Mouse (Mus musculus): ENCODE measurements at regions not wholly inside any gene's neighbourhood (a gene's known extent, or its start where the extent isn't known, plus 50 kb on each side); places are given as distances from the start of the nearest gene placed in this dataset.

DNA sequence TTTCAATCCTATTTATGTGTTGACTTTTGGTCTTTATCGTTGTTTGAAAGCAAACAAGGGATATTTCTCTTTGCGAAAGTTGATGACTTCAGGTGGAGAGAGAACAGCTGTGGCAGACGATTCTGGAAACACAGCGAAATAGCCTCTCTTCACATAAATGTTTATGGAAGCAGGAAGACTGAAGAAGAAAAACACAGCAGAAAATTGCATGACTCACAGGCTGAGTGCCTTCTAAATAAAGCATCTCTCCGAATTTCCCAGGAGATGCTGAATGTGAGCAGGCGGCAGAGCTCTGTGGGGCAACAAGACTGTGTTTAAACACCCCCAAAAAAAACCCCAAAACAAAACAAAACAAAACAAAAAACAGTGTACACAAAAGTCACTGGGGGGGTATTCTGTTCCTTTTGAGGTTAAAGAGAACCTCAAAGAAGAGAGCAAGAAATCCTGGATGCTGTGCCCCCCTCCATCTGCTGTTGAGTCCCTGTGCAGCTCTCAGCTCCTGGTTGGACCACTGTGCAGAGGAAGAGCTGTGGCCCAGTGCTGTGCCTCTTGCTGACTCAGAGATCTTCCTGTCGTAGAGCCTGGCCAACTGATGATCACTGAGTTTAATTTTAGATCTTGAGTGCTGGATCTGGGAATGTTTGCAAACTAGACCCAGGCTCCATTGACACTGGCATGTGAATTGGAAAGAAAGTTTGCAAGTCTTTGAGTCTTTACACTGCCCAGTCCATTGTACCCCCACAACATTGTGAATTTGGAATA is 126.6 kb upstream of the Runx1 start:
- H3K4me2 ChIP-seq (replicated peaks; ENCODE audit: low read depth, low read length), result no peak overlapping the region

DNA sequence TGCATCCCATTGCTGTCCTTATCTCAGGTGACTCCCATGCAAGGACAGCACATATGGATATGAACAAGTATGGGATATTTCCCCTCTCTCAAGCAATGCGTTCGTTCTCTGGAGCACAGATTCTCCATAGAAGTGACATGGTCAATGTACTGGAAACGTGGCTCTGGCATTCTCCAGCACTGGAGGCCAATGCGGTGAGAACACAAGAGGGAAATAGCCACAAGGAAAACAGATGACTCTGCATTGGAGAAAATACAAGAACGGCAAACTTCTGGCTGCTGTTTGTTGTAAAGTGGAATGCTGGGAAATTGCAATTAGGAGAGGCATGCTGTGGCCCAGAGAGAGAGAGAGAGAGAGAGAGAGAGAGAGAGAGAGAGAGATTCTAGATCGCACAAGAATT is 125.6 kb upstream of the Runx1 start:
- Histone ChIP-seq H3K27ac (ENCODE audit: low read length) (no peak overlapping the region), H3K4me3 (ENCODE audit: low read depth, low read length) (no peak overlapping the region), H3K9ac (replicated peaks; ENCODE audit: low read depth) (no peak overlapping the region), H3K36me3 (ENCODE audit: insufficient read depth, low read length) (no peaks in the 10 kb centered on the region), H3K4me1 (ENCODE audit: insufficient read depth, low read depth, low read length) (0 out of 2 replicates have a peak, but pooled peaks cover 2% of the 10 kb centered on the region), H3K9me3 (ENCODE audit: low read length) (no peaks in the 10 kb centered on the region), H3K4me2 (replicated peaks; ENCODE audit: low read depth, low read length) (no peak overlapping the region), H3K27me3 (replicated peaks; ENCODE audit: insufficient read depth, low read length) (no peaks in the 10 kb centered on the region)
- no peak for DNase-seq (ENCODE audit: low spot score)
- no peak for TF ChIP-seq EP300 (IDR thresholded peaks at IDR 0.05)
- TF ChIP-seq CTCF (IDR thresholded peaks at IDR 0.05), result no peak
- WGBS, result 80% methylated on average over 6 of the region's 6 CpGs
- ATAC-seq, result no peak

More for the DNA sequence above, 126.6 kb upstream of the Runx1 start:
- Histone ChIP-seq H3K9me3 (ENCODE audit: low read length) (no peaks in the 10 kb centered on the region), H3K27me3 (replicated peaks; ENCODE audit: insufficient read depth, low read length) (no peaks in the 10 kb centered on the region), H3K9ac (replicated peaks; ENCODE audit: low read depth) (no peak overlapping the region), H3K4me3 (ENCODE audit: low read depth, low read length) (no peak overlapping the region), H3K4me1 (ENCODE audit: insufficient read depth, low read depth, low read length) (0 out of 2 replicates have a peak, but pooled peaks cover 2% of the 10 kb centered on the region), H3K36me3 (ENCODE audit: insufficient read depth, low read length) (no peaks in the 10 kb centered on the region), H3K27ac (ENCODE audit: low read length) (no peak overlapping the region)
- DNase-seq (ENCODE audit: low spot score) (peak; percentile 35), ATAC-seq (peak; percentile 36; the same call in 1 of the 2 replicates)
- no peak for TF ChIP-seq EP300 (IDR thresholded peaks at IDR 0.05)
- TF ChIP-seq CTCF (IDR thresholded peaks at IDR 0.05), result no peak
- 32% methylated on average over 7 of the region's 7 CpGs for WGBS

DNA sequence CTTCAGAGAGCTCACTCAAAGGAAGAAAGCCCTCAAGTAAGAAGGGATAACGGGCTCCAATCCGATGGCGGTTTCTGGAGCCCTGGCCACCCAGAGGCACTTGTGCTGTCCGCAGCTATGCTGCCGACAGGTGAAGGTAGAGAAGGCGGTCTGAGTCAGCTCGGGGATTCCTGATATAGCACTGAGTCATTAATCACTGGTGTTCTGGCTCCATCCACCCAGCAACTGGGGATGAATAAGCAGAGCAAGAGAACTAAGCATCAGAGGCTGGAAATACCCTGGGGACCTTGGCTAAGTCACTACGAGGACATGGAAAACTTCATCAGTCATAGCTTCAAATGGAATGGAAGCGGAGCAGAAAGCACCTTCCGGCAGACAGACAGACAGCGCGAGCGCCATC is 122.5 kb upstream of the Runx1 start:
- Histone ChIP-seq H3K27me3 (replicated peaks; ENCODE audit: insufficient read depth, low read length) (no peaks in the 10 kb centered on the region), H3K9me3 (ENCODE audit: low read length) (no peaks in the 10 kb centered on the region), H3K4me3 (ENCODE audit: low read depth, low read length) (no peak overlapping the region), H3K4me2 (replicated peaks; ENCODE audit: low read depth, low read length) (no peak overlapping the region), H3K27ac (ENCODE audit: low read length) (no peak overlapping the region), H3K9ac (replicated peaks; ENCODE audit: low read depth) (no peak overlapping the region), H3K36me3 (ENCODE audit: insufficient read depth, low read length) (no peaks in the 10 kb centered on the region), H3K4me1 (ENCODE audit: insufficient read depth, low read depth, low read length) (no peaks in the 10 kb centered on the region)
- TF ChIP-seq EP300 (IDR thresholded peaks at IDR 0.05) (no peak), CTCF (IDR thresholded peaks at IDR 0.05) (no peak)
- no peak for ATAC-seq
- WGBS, result 90% methylated on average over 13 of the region's 13 CpGs
- no peak for DNase-seq (ENCODE audit: low spot score)

DNA sequence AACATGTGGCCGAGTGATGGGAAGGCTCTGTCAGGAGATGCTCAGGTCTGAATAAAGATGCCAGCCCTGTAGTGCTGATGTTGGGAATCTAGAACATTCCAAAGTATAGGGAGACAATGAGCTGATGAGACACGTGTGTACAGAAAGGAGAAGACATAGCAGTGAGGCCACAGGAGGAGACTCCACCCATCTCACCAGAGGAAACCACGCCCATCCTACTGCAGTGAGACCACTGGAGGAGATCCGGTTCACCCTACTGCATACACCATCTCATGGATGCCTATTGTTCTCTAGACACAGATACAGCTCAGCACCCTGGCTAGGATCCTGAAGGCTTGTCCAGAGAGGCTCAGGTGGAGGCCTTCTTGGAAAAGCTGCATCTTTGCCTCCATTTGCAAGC is 120.6 kb upstream of the Runx1 start:
- ATAC-seq (peak; percentile 47), DNase-seq (ENCODE audit: low spot score) (peak; percentile 39)
- no peak overlapping the region for H3K27ac ChIP-seq (ENCODE audit: low read length)
- no peak overlapping the region for H3K9ac ChIP-seq (replicated peaks; ENCODE audit: low read depth)
- no peak overlapping the region for H3K4me2 ChIP-seq (replicated peaks; ENCODE audit: low read depth, low read length)
- H3K27me3 ChIP-seq (replicated peaks; ENCODE audit: insufficient read depth, low read length), result no peaks in the 10 kb centered on the region
- 75% methylated on average over 4 of the region's 4 CpGs for WGBS
- H3K4me3 ChIP-seq (ENCODE audit: low read depth, low read length), result no peak overlapping the region
- H3K9me3 ChIP-seq (ENCODE audit: low read length), result no peaks in the 10 kb centered on the region
- H3K36me3 ChIP-seq (ENCODE audit: insufficient read depth, low read length), result no peaks in the 10 kb centered on the region
- no peak for TF ChIP-seq EP300 (IDR thresholded peaks at IDR 0.05)
- no peak for TF ChIP-seq CTCF (IDR thresholded peaks at IDR 0.05)
- no peaks in the 10 kb centered on the region for H3K4me1 ChIP-seq (ENCODE audit: insufficient read depth, low read depth, low read length)

DNA sequence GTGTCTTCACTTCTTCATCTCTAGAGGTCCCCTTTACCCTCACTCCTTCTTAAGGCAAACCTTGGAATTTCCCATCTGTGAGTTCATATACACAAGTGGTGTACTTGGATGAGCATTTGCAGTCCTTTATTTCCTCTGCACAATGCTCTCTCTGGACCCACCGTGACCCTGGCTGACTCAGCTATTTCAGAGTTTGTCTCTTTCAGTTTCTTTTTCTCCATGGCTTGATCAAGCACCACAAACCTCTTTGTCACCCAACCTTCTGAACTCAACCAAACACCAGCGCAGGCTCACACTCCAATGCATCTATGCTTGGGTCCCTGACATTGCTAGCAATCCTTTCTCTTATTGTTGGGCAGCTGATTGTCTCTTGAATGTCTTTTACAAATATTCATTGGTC is 118.0 kb upstream of the Runx1 start:
- Histone ChIP-seq H3K27me3 (replicated peaks; ENCODE audit: insufficient read depth, low read length) (no peaks in the 10 kb centered on the region), H3K4me2 (replicated peaks; ENCODE audit: low read depth, low read length) (no peak overlapping the region), H3K36me3 (ENCODE audit: insufficient read depth, low read length) (no peaks in the 10 kb centered on the region; the same call in 1 of the 2 replicates), H3K27ac (ENCODE audit: low read length) (no peak overlapping the region), H3K4me1 (ENCODE audit: insufficient read depth, low read depth, low read length) (no peaks in the 10 kb centered on the region), H3K4me3 (ENCODE audit: low read depth, low read length) (no peak overlapping the region), H3K9ac (replicated peaks; ENCODE audit: low read depth) (no peak overlapping the region), H3K9me3 (ENCODE audit: low read length) (no peaks in the 10 kb centered on the region)
- TF ChIP-seq EP300 (IDR thresholded peaks at IDR 0.05) (no peak), CTCF (IDR thresholded peaks at IDR 0.05) (no peak)
- DNase-seq (ENCODE audit: low spot score) (no peak), ATAC-seq (no peak)
- 71% methylated on average over 2 of the region's 2 CpGs for WGBS

DNA sequence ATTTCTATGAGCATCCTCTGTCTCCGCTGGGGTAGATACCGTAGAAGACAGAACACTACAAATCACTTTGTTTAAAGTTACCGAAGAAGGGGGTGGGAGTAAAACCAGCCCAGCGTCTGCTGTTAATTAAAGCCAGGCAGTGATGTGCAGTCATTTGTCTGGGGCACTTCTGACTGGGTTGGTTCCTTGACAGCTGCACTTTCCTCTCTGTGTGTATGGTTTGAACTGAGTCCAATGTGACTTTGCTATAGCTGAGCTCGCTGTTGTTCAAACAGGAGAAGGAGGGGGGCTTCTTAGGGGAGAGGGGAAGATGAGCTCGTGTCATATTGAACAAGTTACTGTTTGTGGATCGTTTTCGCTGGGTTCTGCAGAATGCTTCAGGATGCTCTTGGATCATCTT is 113.7 kb upstream of the Runx1 start:
- no peaks in the 10 kb centered on the region for H3K27me3 ChIP-seq (replicated peaks; ENCODE audit: insufficient read depth, low read length)
- ATAC-seq (no peak), DNase-seq (ENCODE audit: low spot score) (peak; percentile 21)
- H3K9me3 ChIP-seq (ENCODE audit: low read length), result no peaks in the 10 kb centered on the region
- H3K4me1 ChIP-seq (ENCODE audit: insufficient read depth, low read depth, low read length), result no peaks in the 10 kb centered on the region
- H3K4me3 ChIP-seq (ENCODE audit: low read depth, low read length), result no peak overlapping the region
- no peak for TF ChIP-seq CTCF (IDR thresholded peaks at IDR 0.05)
- TF ChIP-seq EP300 (IDR thresholded peaks at IDR 0.05), result no peak
- 31% methylated on average over 8 of the region's 8 CpGs for WGBS
- H3K27ac ChIP-seq (ENCODE audit: low read length), result no peak overlapping the region
- no peak overlapping the region for H3K9ac ChIP-seq (replicated peaks; ENCODE audit: low read depth)
- H3K36me3 ChIP-seq (ENCODE audit: insufficient read depth, low read length), result no peaks in the 10 kb centered on the region; the same call in 1 of the 2 replicates
- no peak overlapping the region for H3K4me2 ChIP-seq (replicated peaks; ENCODE audit: low read depth, low read length)

Measured in lung, postnatal 0 days (tissue).